Mouse (Mus musculus): ENCODE results near the gene Smad3.

DNA sequence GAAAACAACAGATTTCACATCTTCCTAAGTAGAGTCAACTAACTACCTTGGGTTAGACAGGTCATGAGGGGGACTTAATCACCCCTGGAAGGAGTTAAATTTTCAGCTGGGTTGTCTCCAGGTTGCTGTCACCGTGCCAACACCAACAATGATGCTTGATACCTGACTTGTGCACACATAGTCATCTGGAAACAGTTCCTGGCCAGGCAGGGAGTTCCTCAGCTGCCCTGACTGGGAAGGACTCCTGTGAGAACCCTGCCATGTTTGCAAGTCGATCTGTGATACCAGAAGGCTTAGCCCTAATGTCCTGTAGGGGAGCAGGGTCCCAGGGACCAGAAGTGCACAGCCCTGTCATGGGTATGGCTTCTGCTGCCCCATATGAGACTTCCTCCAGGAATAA is 65.8 kb downstream of the Smad3 start:
- no peak for TF ChIP-seq CTCF (IDR thresholded peaks at IDR 0.05; ENCODE audit: extremely low read depth, insufficient read depth, insufficient read length, insufficient replicate concordance)
- no peak for TF ChIP-seq POLR2A (IDR thresholded peaks at IDR 0.05; ENCODE audit: low read depth, low read length)

All from spleen, adult 2 months (tissue).